Mouse (Mus musculus) embryonic facial prominence, embryonic 14.5 days (tissue): ENCODE measurements at regions not wholly inside any gene's neighbourhood (a gene's known extent, or its start where the extent isn't known, plus 50 kb on each side); places are given as distances from the start of the nearest gene placed in this dataset.

Experiments used
- ATAC-seq: fragments of 200-750 bp; cut with Nextera tagmentation; 2 replicates; pipeline ENCODE4 v1.8.0; 2017; ENCODE audit warnings: low read depth, moderate number of reproducible peaks, moderate TSS enrichment
- DNase-seq: peaks from one replicate; pipeline ENCODE4 v3.0.0-alpha.2; 2015; ENCODE audit warnings: low spot score
- H3K27ac ChIP-seq: fragments of 300-500 bp; sonication (generic); replicated peaks from 2 replicates; pipeline ENCODE4 v1.5.1; 2014; ENCODE audit warnings: low read depth, mild to moderate bottlenecking, low read length, moderate library complexity
- H3K27me3 ChIP-seq: fragments of 300-500 bp; sonication (generic); replicated peaks from 2 replicates; pipeline ENCODE4 v1.6.1; 2014; ENCODE audit warnings: low read length; ENCODE audit not compliant: control insufficient read depth, insufficient read depth
- H3K36me3 ChIP-seq: fragments of 300-500 bp; sonication (generic); 2 replicates; pipeline ENCODE4 v1.6.1; 2014; ENCODE audit warnings: low read length, mixed read lengths; ENCODE audit not compliant: control insufficient read depth, insufficient read depth
- H3K4me1 ChIP-seq: fragments of 300-500 bp; sonication (generic); 2 replicates; pipeline ENCODE4 v1.6.1; 2014; ENCODE audit warnings: antibody characterized with exemption, low read length; ENCODE audit not compliant: control insufficient read depth, insufficient read depth
- H3K4me2 ChIP-seq: fragments of 300-500 bp; sonication (generic); 2 replicates; pipeline ENCODE4 v1.6.1; 2014; ENCODE audit warnings: low read depth, mild to moderate bottlenecking, low read length, moderate library complexity, mixed read lengths
- H3K4me3 ChIP-seq: fragments of 300-500 bp; sonication (generic); 2 replicates; pipeline ENCODE4 v1.5.1; 2014; ENCODE audit warnings: low read depth, mild to moderate bottlenecking, low read length
- H3K9ac ChIP-seq: fragments of 300-500 bp; sonication (generic); 2 replicates; pipeline ENCODE4 v1.6.1; 2014; ENCODE audit warnings: low read depth, mild to moderate bottlenecking, low read length, moderate library complexity, mixed read lengths
- H3K9me3 ChIP-seq: fragments of 300-500 bp; sonication (generic); 2 replicates; pipeline ENCODE4 v1.6.1; 2016; ENCODE audit warnings: low read length; ENCODE audit not compliant: control insufficient read depth
- WGBS: fragments of 180-500 bp; shearing (Covaris S2); extraction: QIAGEN DNeasy Blood & Tissue Kit; methylation state at CpG from one replicate; pipeline ENCODE4 v1.1.7; 2014; 5-methylcytosine and 5-hydroxymethylcytosine counted together

DNA sequence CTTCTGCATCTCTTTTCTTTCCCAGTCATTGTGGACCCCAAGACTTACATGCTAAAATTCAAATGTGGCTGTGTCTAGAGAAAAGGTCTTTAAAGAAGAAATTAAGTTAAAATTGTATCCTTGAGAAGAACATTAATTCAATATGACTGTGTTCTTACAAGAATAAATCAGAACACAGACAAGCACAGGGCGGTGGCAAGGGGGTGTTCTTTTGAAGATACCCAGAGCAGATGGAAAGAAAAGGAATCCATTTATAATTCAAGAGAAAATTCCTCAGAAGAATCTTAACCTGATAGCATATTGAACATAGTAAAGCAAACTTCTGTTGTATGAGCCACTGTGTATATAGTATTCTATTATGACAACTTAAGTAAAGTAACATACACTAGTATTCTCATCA lies 436.7 kb downstream of the Psat1 start:
- no peak for ATAC-seq
- Histone ChIP-seq H3K27me3 (no peaks in the 10 kb centered on the region), H3K4me3 (no peak overlapping the region), H3K4me2 (no peak overlapping the region), H3K4me1 (no peaks in the 10 kb centered on the region), H3K9me3 (no peaks in the 10 kb centered on the region), H3K36me3 (no peaks in the 10 kb centered on the region), H3K9ac (no peak overlapping the region), H3K27ac (no peak overlapping the region)
- WGBS: 77% methylated on average over 1 of the region's 1 CpGs
- DNase-seq: no peak

DNA sequence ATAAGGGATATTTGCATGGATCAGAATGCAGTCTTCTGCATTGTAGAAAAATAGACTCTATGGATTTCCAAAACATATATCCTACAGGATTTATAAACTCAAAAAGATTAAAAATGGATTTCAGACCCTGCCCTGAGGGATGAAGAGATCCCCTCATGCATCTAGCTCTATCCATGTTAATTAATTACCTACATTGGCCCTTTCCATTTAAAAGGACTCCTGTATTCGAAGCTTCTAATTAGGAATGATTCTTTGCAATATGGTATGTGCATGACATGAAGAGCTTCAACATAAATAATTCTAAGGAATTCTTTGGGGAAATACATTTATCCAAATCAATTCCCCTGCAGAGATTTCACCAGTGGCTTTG lies 444.2 kb downstream of the Psat1 start:
- H3K4me2 ChIP-seq: no peak overlapping the region
- ATAC-seq (no peak), DNase-seq (no peak)
- no peaks in the 10 kb centered on the region for H3K36me3 ChIP-seq
- H3K27me3 ChIP-seq: no peaks in the 10 kb centered on the region
- H3K27ac ChIP-seq: no peak overlapping the region
- 74% methylated on average over 1 of the region's 1 CpGs for WGBS
- H3K4me1 ChIP-seq: no peaks in the 10 kb centered on the region
- no peak overlapping the region for H3K9ac ChIP-seq
- H3K9me3 ChIP-seq: no peaks in the 10 kb centered on the region
- no peak overlapping the region for H3K4me3 ChIP-seq

DNA sequence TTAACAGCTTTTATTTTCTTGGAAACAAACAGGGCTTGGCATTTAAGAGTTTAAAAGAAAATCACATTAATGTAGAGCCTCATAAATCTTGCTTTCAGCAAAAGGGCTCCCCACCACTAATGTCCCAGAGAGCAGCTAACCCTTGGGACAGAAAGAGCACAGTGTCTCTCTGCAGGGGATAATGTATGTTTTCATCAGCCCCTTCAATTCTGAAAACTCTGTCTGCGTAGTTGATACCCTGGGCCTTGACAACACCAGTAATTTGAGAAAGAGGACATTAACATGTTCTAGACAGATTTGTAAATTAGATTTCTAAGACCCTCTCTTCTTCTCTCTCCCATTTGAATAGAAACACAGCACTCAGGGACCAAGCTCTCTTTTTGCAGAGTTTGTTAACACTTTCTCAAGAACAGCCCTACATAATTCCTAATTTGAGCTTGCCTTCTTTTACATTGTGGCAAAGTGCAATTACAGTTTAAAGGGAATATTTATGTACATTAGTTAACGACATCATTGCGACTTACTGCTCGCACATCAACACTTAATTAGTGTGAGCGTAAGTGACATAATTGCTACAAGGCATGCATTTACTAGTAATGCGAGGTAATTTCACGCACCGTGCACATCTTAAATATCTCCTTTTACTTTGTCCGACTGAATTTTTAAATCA lies 444.7 kb downstream of the Psat1 start:
- H3K4me1 ChIP-seq: no peaks in the 10 kb centered on the region
- H3K9ac ChIP-seq: no peak overlapping the region
- H3K36me3 ChIP-seq: no peaks in the 10 kb centered on the region
- no peak overlapping the region for H3K4me2 ChIP-seq
- no peak for ATAC-seq
- DNase-seq: no peak
- no peak overlapping the region for H3K27ac ChIP-seq
- no peak overlapping the region for H3K4me3 ChIP-seq
- H3K9me3 ChIP-seq: no peaks in the 10 kb centered on the region
- 53% methylated on average over 9 of the region's 9 CpGs for WGBS
- no peaks in the 10 kb centered on the region for H3K27me3 ChIP-seq

DNA sequence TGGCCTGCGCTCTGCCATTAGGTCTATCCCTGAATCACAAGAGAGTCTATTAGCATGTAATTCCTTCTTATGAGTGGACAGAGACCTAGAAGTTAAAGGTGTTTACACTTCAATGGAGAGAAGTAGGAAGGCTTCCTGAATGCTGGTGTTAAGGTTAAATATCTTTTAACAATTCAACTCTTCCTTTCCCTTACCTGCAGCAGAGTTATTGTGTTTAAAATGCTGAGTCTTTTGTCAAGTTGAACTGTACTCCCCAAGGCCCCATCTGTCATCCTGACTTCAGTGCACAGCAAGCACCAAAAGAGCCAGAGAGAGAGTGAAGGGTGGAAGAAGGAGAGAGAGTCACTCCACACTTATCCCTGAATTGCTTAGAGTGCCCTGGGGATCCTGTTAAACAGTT lies 451.6 kb downstream of the Psat1 start:
- no peak overlapping the region for H3K9ac ChIP-seq
- H3K4me2 ChIP-seq: no peak overlapping the region
- no peak overlapping the region for H3K4me3 ChIP-seq
- H3K36me3 ChIP-seq: no peaks in the 10 kb centered on the region
- no peak for DNase-seq
- no peaks in the 10 kb centered on the region for H3K27me3 ChIP-seq
- no peak overlapping the region for H3K27ac ChIP-seq
- ATAC-seq: no peak
- WGBS: 86% methylated on average over 1 of the region's 1 CpGs
- H3K4me1 ChIP-seq: no peaks in the 10 kb centered on the region
- H3K9me3 ChIP-seq: no peaks in the 10 kb centered on the region

DNA sequence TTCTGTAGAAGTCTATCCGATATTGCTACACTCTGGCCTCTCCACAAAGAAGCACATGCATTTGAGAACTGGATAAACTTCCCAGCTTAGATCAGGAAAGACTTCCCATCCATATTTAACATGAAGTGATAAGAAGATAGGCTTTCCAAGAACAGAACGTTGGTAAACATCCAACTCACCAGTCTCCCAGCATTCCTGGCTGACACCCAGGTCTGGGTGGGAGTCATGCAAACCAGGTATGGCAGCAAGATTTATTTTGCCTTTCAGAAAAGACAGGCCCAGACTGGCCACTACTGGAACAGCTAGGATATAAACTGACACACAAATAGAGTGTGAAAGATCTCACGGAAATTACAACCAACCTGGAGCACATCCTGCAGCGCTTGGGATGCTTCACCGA lies 459.6 kb downstream of the Psat1 start:
- WGBS: 88% methylated on average over 5 of the region's 5 CpGs
- H3K4me2 ChIP-seq: no peak overlapping the region
- no peaks in the 10 kb centered on the region for H3K4me1 ChIP-seq
- no peak overlapping the region for H3K27ac ChIP-seq
- no peaks in the 10 kb centered on the region for H3K27me3 ChIP-seq
- no peak for ATAC-seq
- no peaks in the 10 kb centered on the region for H3K9me3 ChIP-seq
- H3K9ac ChIP-seq: no peak overlapping the region
- no peak overlapping the region for H3K4me3 ChIP-seq
- DNase-seq: no peak
- H3K36me3 ChIP-seq: no peaks in the 10 kb centered on the region

DNA sequence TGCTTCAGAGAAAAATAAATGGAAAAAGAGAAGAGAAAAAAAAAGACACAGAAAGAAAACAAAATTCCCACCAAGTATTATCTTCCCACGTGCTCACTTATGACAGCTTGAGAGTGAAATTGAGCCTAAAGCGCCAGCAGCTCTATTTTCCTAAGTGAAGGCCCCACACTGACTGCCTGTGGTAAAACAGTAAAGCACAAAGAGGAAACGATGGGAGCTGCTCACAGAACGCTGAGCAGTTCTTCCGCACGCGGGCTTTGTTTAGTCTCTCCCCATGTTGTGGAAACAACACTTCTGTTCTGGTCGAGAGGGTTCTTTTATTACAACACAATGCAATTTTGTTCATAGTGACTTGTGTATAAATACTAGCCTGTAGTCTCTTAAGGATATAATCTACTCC lies 465.5 kb downstream of the Psat1 start:
- H3K36me3 ChIP-seq: no peaks in the 10 kb centered on the region
- no peak overlapping the region for H3K4me3 ChIP-seq
- H3K4me2 ChIP-seq: no peak overlapping the region
- H3K27ac ChIP-seq: no peak overlapping the region
- DNase-seq: peak; percentile 34
- WGBS: 47% methylated on average over 8 of the region's 8 CpGs
- H3K9ac ChIP-seq: no peak overlapping the region
- no peak for ATAC-seq
- no peaks in the 10 kb centered on the region for H3K4me1 ChIP-seq
- no peaks in the 10 kb centered on the region for H3K27me3 ChIP-seq
- no peaks in the 10 kb centered on the region for H3K9me3 ChIP-seq

DNA sequence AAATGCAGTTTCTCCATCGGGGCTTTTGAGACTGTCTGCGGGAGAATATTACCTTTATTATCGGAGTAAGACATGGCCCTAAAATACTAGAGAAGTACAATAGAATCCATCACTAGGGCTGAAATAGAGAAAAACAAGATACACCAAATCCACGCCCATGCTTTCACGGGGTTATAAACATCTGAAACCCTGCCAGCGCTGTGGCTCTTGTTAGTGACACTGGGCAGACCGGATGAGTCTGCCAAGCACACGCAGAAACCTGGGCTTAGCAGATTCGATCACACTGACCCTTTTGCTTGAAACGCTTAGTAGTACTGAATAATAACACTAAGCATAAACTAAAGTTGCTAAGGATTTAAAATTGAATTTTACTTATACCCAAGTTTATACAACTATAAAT lies 477.6 kb downstream of the Psat1 start:
- Histone ChIP-seq H3K4me3 (no peak overlapping the region), H3K4me2 (no peak overlapping the region), H3K9ac (no peak overlapping the region), H3K4me1 (no peaks in the 10 kb centered on the region), H3K9me3 (no peaks in the 10 kb centered on the region), H3K36me3 (no peaks in the 10 kb centered on the region), H3K27ac (no peak overlapping the region), H3K27me3 (no peaks in the 10 kb centered on the region)
- 84% methylated on average over 10 of the region's 10 CpGs for WGBS
- DNase-seq (no peak), ATAC-seq (no peak)

DNA sequence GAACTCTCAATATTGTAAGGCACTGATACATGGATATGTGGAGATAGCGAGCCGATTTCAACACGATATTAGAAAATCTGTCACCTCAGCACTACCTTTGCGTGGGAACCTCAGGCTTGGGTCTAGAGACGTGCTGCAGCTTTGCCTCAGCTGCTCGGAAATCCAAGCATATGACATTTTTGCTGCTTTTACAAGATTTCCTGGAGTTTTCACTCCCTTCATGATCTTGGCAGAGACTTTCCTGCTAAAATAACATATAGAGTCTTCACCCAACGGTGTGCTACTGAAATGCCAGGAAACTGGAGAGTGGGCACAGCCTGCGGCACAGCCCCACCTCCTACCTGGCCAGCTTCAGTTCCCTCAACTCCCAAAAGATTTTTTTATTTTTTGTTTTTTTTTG lies 480.4 kb downstream of the Psat1 start:
- H3K27ac ChIP-seq: no peak overlapping the region
- no peaks in the 10 kb centered on the region for H3K36me3 ChIP-seq
- no peaks in the 10 kb centered on the region for H3K9me3 ChIP-seq

DNA sequence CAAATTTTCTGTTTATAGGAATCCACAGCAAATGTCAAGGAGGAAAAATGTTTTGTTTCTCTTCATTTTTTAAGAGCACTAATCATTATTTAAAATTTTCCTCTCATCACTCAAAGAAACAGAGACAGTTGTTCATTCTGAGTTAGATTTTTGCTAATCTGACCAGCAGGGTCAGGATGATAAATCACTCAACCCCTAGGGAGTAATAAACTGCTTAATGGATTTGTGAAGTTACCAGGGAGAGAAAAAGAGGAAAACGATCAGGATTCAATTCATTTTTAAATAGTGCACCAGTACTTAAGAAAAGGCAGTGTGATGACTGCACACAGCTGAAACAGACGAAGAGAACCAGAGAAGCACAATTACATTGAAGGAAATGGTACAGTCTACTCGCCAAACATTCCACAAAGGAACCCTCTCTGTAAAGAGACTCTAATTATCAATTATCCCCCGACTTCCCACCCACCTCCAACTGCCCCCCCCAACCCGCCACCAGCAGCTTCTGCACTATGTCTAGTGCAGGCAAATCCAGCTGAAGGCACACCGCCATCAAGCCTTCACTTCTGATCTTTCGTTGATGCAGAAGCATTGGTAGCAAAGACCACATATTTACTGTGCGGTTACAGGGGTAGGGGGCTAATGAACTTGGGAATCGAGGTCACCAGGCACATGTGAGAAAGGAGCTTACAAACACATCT lies 481.9 kb downstream of the Psat1 start:
- H3K27me3 ChIP-seq: no peaks in the 10 kb centered on the region
- H3K4me2 ChIP-seq: no peak overlapping the region
- no peak overlapping the region for H3K27ac ChIP-seq
- H3K9ac ChIP-seq: no peak overlapping the region
- ATAC-seq (no peak), DNase-seq (no peak)
- H3K9me3 ChIP-seq: no peaks in the 10 kb centered on the region
- H3K36me3 ChIP-seq: no peaks in the 10 kb centered on the region
- no peak overlapping the region for H3K4me3 ChIP-seq
- 44% methylated on average over 9 of the region's 9 CpGs for WGBS
- no peaks in the 10 kb centered on the region for H3K4me1 ChIP-seq

More for the DNA sequence above, 480.4 kb downstream of the Psat1 start:
- Histone ChIP-seq H3K4me1 (no peaks in the 10 kb centered on the region), H3K9ac (no peak overlapping the region), H3K4me2 (no peak overlapping the region), H3K27me3 (no peaks in the 10 kb centered on the region), H3K4me3 (no peak overlapping the region)
- no peak for DNase-seq
- no peak for ATAC-seq
- 81% methylated on average over 8 of the region's 8 CpGs for WGBS
